Mouse (Mus musculus): ENCODE data around the gene Tacstd2. TPM values are rescaled to one million over a fixed set of nuclear protein-coding genes. Genes with fewer than 3 reads are reported as not detected.

Gene Tacstd2
- total RNA-seq (2014; rRNA removed; ENCODE audit: low replicate concordance) (12.5 TPM in 1 of 2 replicates, not detected in the other), polyA plus RNA-seq (2015; fragmentation: Nextera tagmentation; extraction: Ambion mirVana) (0.16 and 0.51 TPM in 2 replicates)

- Histone ChIP-seq H3K4me2 (ENCODE audit: low read depth, low read length) (peak within 1 kb of the TSS; percentile 58), H3K4me1 (ENCODE audit: control insufficient read depth, insufficient read depth) (peaks cover 6% of the 10 kb centered on the region; the same call in 1 of the 2 replicates), H3K9ac (replicated peaks; ENCODE audit: low read depth, low read length) (no peak within 1 kb of the TSS), H3K27ac (ENCODE audit: low read depth) (no peak within 1 kb of the TSS), H3K9me3 (replicated peaks; ENCODE audit: control insufficient read depth, low read length) (no peaks in the 10 kb centered on the region), H3K4me3 (ENCODE audit: low read depth, low read length) (peak within 1 kb of the TSS; percentile 38), H3K27me3 (ENCODE audit: control insufficient read depth, insufficient read depth, low read length) (peaks cover 55% of the 10 kb centered on the region), H3K36me3 (replicated peaks; ENCODE audit: control insufficient read depth, insufficient read depth, low read length) (no peaks in the 10 kb centered on the region)
- no peak for TF ChIP-seq EP300 (IDR thresholded peaks at IDR 0.05; ENCODE audit: low read depth)
- TF ChIP-seq CTCF (IDR thresholded peaks at IDR 0.05; ENCODE audit: low read depth): no peak
- DNase-seq (ENCODE audit: low spot score): no peak
- ATAC-seq (ENCODE audit: insufficient read depth, low read depth): no peak
- WGBS: 4% methylated on average over 8 of the region's 8 CpGs
Measured at GRCm38 (mm10) chr6:67535777-67536054, at the start of gene Tacstd2. Gene Tacstd2 (minus strand): TSS chr6:67535796.

- no peak for TF ChIP-seq CTCF (IDR thresholded peaks at IDR 0.05; ENCODE audit: low read depth)
- no peak for TF ChIP-seq EP300 (IDR thresholded peaks at IDR 0.05; ENCODE audit: low read depth)
- no peaks in the 10 kb centered on the region for H3K27me3 ChIP-seq (ENCODE audit: control insufficient read depth, insufficient read depth, low read length)
- no peak overlapping the region for H3K27ac ChIP-seq (ENCODE audit: low read depth)
- H3K4me2 ChIP-seq (ENCODE audit: low read depth, low read length): no peak overlapping the region
- ATAC-seq (ENCODE audit: insufficient read depth, low read depth) (no peak), DNase-seq (ENCODE audit: low spot score) (no peak)
- H3K36me3 ChIP-seq (replicated peaks; ENCODE audit: control insufficient read depth, insufficient read depth, low read length): no peaks in the 10 kb centered on the region
- no peak overlapping the region for H3K4me3 ChIP-seq (ENCODE audit: low read depth, low read length)
- 80% methylated on average over 3 of the region's 3 CpGs for WGBS
- H3K9me3 ChIP-seq (replicated peaks; ENCODE audit: control insufficient read depth, low read length): no peaks in the 10 kb centered on the region
- H3K4me1 ChIP-seq (ENCODE audit: control insufficient read depth, insufficient read depth): no peaks in the 10 kb centered on the region
- no peak overlapping the region for H3K9ac ChIP-seq (replicated peaks; ENCODE audit: low read depth, low read length)
Measured at GRCm38 (mm10) chr6:67566270-67566669, 30.7 kb upstream of the Tacstd2 start.

GRCm38 (mm10) chr6:67555376-67555775 lies 19.8 kb upstream of the Tacstd2 start:
- Histone ChIP-seq H3K9ac (replicated peaks; ENCODE audit: low read depth, low read length) (no peak overlapping the region), H3K36me3 (replicated peaks; ENCODE audit: control insufficient read depth, insufficient read depth, low read length) (no peaks in the 10 kb centered on the region), H3K4me3 (ENCODE audit: low read depth, low read length) (no peak overlapping the region), H3K27ac (ENCODE audit: low read depth) (no peak overlapping the region), H3K27me3 (ENCODE audit: control insufficient read depth, insufficient read depth, low read length) (no peaks in the 10 kb centered on the region), H3K4me2 (ENCODE audit: low read depth, low read length) (no peak overlapping the region), H3K9me3 (replicated peaks; ENCODE audit: control insufficient read depth, low read length) (no peaks in the 10 kb centered on the region), H3K4me1 (ENCODE audit: control insufficient read depth, insufficient read depth) (no peaks in the 10 kb centered on the region)
- ATAC-seq (ENCODE audit: insufficient read depth, low read depth) (no peak), DNase-seq (ENCODE audit: low spot score) (no peak)
- no peak for TF ChIP-seq EP300 (IDR thresholded peaks at IDR 0.05; ENCODE audit: low read depth)
- no peak for TF ChIP-seq CTCF (IDR thresholded peaks at IDR 0.05; ENCODE audit: low read depth)

DNA sequence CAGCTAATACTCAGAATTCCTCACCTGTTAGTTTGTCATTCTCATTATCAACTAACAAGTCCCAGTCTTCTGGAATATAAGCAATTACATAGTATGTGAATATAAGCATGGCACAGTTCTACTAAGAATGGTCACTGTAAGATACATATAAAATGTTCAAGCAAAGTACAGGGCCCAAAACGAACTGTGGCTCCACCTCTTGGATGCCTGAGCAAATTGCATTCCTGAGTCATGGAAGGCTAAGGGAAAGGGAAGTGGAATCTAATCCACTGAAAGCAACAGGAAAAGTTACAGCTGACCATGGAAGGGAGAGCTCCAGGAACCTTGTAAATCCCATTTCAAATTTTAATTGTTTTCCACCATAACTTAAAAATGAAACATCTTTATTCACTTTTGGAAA lies 14.0 kb upstream of the Tacstd2 start:
- no peaks in the 10 kb centered on the region for H3K27me3 ChIP-seq (ENCODE audit: control insufficient read depth, insufficient read depth, low read length)
- no peak overlapping the region for H3K4me3 ChIP-seq (ENCODE audit: low read depth, low read length)
- no peak overlapping the region for H3K27ac ChIP-seq (ENCODE audit: low read depth)
- WGBS: 3% methylated on average over 1 of the region's 1 CpGs
- no peaks in the 10 kb centered on the region for H3K36me3 ChIP-seq (replicated peaks; ENCODE audit: control insufficient read depth, insufficient read depth, low read length)
- no peak overlapping the region for H3K4me2 ChIP-seq (ENCODE audit: low read depth, low read length)
- H3K9ac ChIP-seq (replicated peaks; ENCODE audit: low read depth, low read length): no peak overlapping the region
- DNase-seq (ENCODE audit: low spot score) (no peak), ATAC-seq (ENCODE audit: insufficient read depth, low read depth) (no peak)
- no peak for TF ChIP-seq EP300 (IDR thresholded peaks at IDR 0.05; ENCODE audit: low read depth)
- peak; percentile 46 for TF ChIP-seq CTCF (IDR thresholded peaks at IDR 0.05; ENCODE audit: low read depth)
- no peaks in the 10 kb centered on the region for H3K9me3 ChIP-seq (replicated peaks; ENCODE audit: control insufficient read depth, low read length)
- no peaks in the 10 kb centered on the region for H3K4me1 ChIP-seq (ENCODE audit: control insufficient read depth, insufficient read depth)

DNA sequence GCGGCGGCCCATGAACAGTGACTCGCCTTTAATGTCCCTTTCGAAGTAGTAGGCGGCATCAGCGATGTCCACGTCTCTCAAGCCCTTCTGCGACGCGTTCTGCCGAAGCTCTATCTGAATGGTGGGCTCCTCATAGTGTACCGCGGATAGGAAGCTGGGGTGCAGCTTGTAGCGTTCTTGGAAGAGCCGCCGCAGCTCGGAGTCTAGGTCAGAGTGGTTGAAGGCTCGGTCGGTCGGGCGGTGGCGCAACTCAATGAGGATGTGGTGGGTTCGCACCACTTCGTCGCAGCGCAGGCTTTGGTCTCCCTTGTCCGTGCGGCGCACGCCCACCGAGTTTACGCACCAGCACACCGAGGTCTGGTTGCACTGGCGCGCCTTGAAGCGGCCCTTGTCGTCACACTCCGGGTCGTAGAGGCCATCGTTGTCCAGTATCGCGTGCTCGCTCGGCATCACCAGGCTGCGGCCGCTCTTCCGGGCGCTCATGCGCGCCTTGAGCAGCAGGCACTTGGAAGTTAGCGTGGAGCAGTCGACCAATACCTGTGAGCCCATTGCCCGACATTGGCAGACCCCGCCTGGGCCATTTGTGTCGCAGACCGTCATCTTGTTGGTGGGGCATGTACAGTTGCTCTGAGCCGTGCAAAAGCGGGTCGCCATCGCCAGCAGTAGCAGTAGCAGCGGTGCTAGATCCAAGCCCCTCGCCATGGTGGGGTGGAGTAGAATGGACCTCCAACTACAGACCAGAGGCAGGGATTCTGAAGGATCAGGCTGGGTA lies 405 bp downstream of the Tacstd2 start:
- H3K36me3 ChIP-seq (replicated peaks; ENCODE audit: control insufficient read depth, insufficient read depth, low read length): no peaks in the 10 kb centered on the region
- H3K4me2 ChIP-seq (ENCODE audit: low read depth, low read length): peak overlapping the region; percentile 58
- H3K4me3 ChIP-seq (ENCODE audit: low read depth, low read length): peak overlapping the region; percentile 38
- H3K27ac ChIP-seq (ENCODE audit: low read depth): no peak overlapping the region
- H3K9me3 ChIP-seq (replicated peaks; ENCODE audit: control insufficient read depth, low read length): no peaks in the 10 kb centered on the region
- peaks cover 55% of the 10 kb centered on the region for H3K27me3 ChIP-seq (ENCODE audit: control insufficient read depth, insufficient read depth, low read length)
- no peak for TF ChIP-seq EP300 (IDR thresholded peaks at IDR 0.05; ENCODE audit: low read depth)
- no peak for TF ChIP-seq CTCF (IDR thresholded peaks at IDR 0.05; ENCODE audit: low read depth)
- H3K4me1 ChIP-seq (ENCODE audit: control insufficient read depth, insufficient read depth): peaks cover 6% of the 10 kb centered on the region; the same call in 1 of the 2 replicates
- H3K9ac ChIP-seq (replicated peaks; ENCODE audit: low read depth, low read length): no peak overlapping the region
- no peak for ATAC-seq (ENCODE audit: insufficient read depth, low read depth)
- DNase-seq (ENCODE audit: low spot score): no peak
- under 1% methylated on average over 62 of the region's 62 CpGs for whole genome bisulfite sequencing

Measured in heart, postnatal 0 days (tissue).